Mouse (Mus musculus) cortical plate, adult 2 months (tissue): Measurements from ENCODE around the gene Rnf128. TPM values are rescaled to one million over a fixed set of nuclear protein-coding genes. Genes with fewer than 3 reads are reported as not detected.

Experiments used
- H3K27ac ChIP-seq: fragments of 200-500 bp; 2 replicates; pipeline ENCODE4 v1.5.1; 2012; ENCODE audit warnings: low read length, control low read depth, inconsistent platforms; ENCODE audit not compliant: insufficient read depth
- H3K4me1 ChIP-seq: fragments of 200-500 bp; 2 replicates; pipeline ENCODE4 v1.6.1; 2011; ENCODE audit warnings: low read length; ENCODE audit not compliant: control insufficient read depth, insufficient read depth
- H3K4me3 ChIP-seq: fragments of 200-500 bp; 2 replicates; pipeline ENCODE4 v1.5.1; 2011; ENCODE audit warnings: mild to moderate bottlenecking, low read length, control low read depth; ENCODE audit not compliant: insufficient read depth
- CTCF ChIP-seq: fragments of 200-500 bp; IDR thresholded peaks from 2 replicates; pipeline ENCODE4 v1.5.1; 2011; ENCODE audit warnings: mild to moderate bottlenecking, control low read depth, low read length; ENCODE audit not compliant: insufficient read depth; ENCODE audit errors: extremely low read depth
- POLR2A ChIP-seq: fragments of 200-500 bp; IDR thresholded peaks from 2 replicates; pipeline ENCODE4 v1.6.1; 2011; ENCODE audit warnings: mild to moderate bottlenecking, low read length, control low read depth; ENCODE audit not compliant: insufficient read depth; ENCODE audit errors: extremely low read depth
- polyA plus RNA-seq: library from polyadenylated mRNA; depleted of rRNA; stranded (reverse); fragments of >200 nt; gene quantifications from 2 replicates; pipeline ENCODE4 v1.2.3, GENCODE M21; 2012

Gene Rnf128
- polyA plus RNA-seq, 1 experiment = 7.0 TPM

DNA sequence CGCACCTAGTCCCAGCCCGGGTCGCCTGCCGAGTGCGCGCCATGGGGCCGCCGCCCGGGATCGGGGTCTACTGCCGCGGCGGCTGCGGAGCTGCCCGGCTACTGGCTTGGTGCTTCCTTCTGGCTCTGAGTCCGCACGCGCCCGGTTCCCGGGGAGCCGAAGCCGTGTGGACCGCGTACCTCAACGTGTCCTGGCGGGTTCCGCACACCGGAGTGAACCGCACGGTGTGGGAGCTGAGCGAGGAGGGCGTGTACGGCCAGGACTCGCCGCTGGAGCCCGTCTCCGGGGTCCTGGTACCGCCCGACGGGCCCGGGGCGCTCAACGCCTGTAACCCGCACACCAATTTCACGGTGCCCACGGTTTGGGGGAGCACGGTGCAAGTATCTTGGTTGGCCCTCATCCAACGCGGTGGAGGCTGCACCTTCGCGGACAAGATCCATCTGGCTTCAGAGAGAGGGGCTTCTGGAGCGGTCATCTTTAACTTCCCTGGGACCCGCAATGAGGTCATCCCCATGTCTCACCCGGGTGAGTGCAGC is 47.7 kb downstream of the Rnf128 start:
- H3K4me3 ChIP-seq = peak overlapping the region; percentile 45
- TF ChIP-seq POLR2A (no peak), CTCF (no peak)
- H3K27ac ChIP-seq = no peak overlapping the region
- H3K4me1 ChIP-seq = no peaks in the 10 kb centered on the region

DNA sequence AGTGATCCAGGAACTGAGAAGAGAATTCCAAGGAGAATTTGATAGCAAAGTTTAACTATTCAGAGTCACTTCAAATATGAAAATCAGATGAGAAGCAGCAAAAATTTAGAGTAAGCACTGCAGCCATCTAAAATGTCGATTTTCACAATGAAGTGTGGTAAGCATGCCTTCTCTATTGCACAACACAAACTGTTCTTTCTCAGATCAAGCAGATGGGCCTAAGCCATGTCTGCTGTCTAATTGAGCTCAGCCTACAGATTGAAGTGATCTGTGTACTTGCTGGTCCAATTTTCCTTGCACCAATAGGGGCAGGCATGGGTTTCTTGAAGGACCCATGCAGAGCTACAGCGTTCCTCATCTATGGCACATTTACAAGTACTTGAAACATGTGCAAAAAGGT is 51.6 kb downstream of the Rnf128 start:
- Histone ChIP-seq H3K4me3 (no peak overlapping the region), H3K4me1 (no peaks in the 10 kb centered on the region), H3K27ac (no peak overlapping the region)
- TF ChIP-seq CTCF (no peak), POLR2A (no peak)

DNA sequence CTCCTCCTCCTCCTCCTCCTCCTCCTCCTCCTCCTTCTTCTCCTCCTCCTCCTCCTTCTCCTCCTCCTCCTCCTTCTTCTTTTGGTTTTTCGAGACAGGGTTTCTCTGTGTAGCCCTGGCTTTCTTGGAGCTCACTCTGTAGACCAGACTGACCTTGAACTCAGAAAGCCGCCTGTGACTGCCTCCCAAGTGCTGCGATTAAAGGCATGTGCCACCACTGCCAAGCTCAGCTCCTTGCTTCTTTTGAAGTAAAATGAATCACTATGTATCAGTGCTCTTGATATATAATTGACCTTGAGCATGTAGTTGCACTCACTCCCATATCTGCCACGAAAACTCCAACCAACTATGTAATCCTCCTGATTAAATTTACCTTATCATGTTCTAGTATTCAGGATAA is 59.0 kb downstream of the Rnf128 start:
- H3K4me3 ChIP-seq = no peak overlapping the region
- H3K27ac ChIP-seq = no peak overlapping the region
- TF ChIP-seq CTCF = no peak
- no peak for TF ChIP-seq POLR2A
- H3K4me1 ChIP-seq = no peaks in the 10 kb centered on the region

- no peak for TF ChIP-seq POLR2A
- TF ChIP-seq CTCF = no peak
- no peak overlapping the region for H3K27ac ChIP-seq
- no peak overlapping the region for H3K4me3 ChIP-seq
- no peaks in the 10 kb centered on the region for H3K4me1 ChIP-seq
Measured at GRCm38 (mm10) chrX:139634758-139635157, 71.6 kb downstream of the Rnf128 start.

GRCm38 (mm10) chrX:139639744-139640143 is 76.6 kb downstream of the Rnf128 start:
- Histone ChIP-seq H3K4me3 (no peak overlapping the region), H3K27ac (no peak overlapping the region), H3K4me1 (no peaks in the 10 kb centered on the region)
- TF ChIP-seq CTCF (no peak), POLR2A (no peak)

DNA sequence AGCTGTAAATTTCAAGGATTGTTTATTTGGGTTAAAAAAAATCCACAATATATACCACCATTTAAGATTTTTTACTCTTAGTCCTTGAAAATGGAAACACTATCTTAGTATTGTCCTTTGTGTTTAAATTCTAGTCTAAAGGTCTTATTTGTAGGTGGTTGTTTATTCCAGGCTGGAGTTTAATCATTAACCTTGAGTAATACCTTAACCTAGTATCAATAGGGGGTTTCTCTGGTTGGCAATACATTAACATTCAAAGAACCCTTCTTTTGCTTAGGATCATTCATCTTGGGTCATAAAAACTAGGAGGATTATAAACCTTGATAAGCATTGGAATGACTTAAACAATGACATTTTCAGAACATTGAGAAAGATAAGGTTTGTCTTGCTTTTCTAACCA is 77.3 kb downstream of the Rnf128 start:
- H3K4me3 ChIP-seq = no peak overlapping the region
- H3K27ac ChIP-seq = no peak overlapping the region
- H3K4me1 ChIP-seq = no peaks in the 10 kb centered on the region
- TF ChIP-seq CTCF = no peak
- TF ChIP-seq POLR2A = no peak

DNA sequence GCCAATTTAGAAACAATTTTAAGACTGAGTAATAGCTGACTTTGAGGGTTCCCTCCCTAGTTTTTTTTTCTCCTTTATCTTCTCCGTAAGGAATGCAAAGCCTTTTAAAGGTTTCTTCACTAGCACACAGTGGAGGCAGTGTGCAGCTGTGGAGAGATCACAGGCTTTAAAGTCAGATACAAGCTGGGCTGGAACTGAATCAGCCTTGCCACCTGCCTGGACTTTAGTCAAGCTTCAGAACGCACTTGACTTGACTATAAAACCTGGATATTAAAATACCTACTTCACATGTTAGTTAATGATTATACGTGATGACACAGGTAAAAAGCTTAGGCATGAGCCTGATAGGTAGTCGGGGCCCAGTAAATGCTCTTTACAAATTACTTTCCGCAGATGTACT is 89.1 kb downstream of the Rnf128 start:
- TF ChIP-seq POLR2A (no peak), CTCF (no peak)
- no peak overlapping the region for H3K4me3 ChIP-seq
- H3K27ac ChIP-seq = no peak overlapping the region
- no peaks in the 10 kb centered on the region for H3K4me1 ChIP-seq

- no peak overlapping the region for H3K27ac ChIP-seq
- H3K4me1 ChIP-seq = no peaks in the 10 kb centered on the region
- TF ChIP-seq POLR2A = no peak
- no peak for TF ChIP-seq CTCF
- H3K4me3 ChIP-seq = no peak overlapping the region
Measured at GRCm38 (mm10) chrX:139653292-139653691, 90.2 kb downstream of the Rnf128 start.

- Histone ChIP-seq H3K27ac (no peak overlapping the region), H3K4me3 (no peak overlapping the region)
- no peak for TF ChIP-seq POLR2A
- no peak for TF ChIP-seq CTCF
Measured at GRCm38 (mm10) chrX:139654350-139655063, 91.4 kb downstream of the Rnf128 start.

GRCm38 (mm10) chrX:139662111-139662510 is 99.0 kb downstream of the Rnf128 start:
- TF ChIP-seq CTCF = no peak
- no peak for TF ChIP-seq POLR2A

More at GRCm38 (mm10) chrX:139654350-139655063, 91.4 kb downstream of the Rnf128 start:
- no peaks in the 10 kb centered on the region for H3K4me1 ChIP-seq

More at GRCm38 (mm10) chrX:139662111-139662510, 99.0 kb downstream of the Rnf128 start:
- Histone ChIP-seq H3K4me3 (no peak overlapping the region), H3K27ac (no peak overlapping the region), H3K4me1 (no peaks in the 10 kb centered on the region)
